Comparison of ENCODE assay signal across 15 mouse cellular contexts in genomic region chr11:80490831-80491230, GRCm38 (mm10). TPM values are rescaled to one million over a fixed set of nuclear protein-coding genes. Genes with fewer than 3 reads are reported as not detected.
DNase-seq lines count a peak whose midpoint lies in the region; ATAC-seq and TF ChIP-seq lines count a peak whose summit lies in the region.
"Had no signal": no experiment of that assay in that cellular context is flagged by ENCODE, and none has a peak within 500 bp of the region (broad histone marks: within the 10 kb centered on the region; RNA-seq: fewer than 3 reads in every experiment).

No protein-coding gene starts in this region.

- H3K4me2 ChIP-seq in heart, embryonic 16.5 days (ENCODE audit: low read depth, low read length) = no peak overlapping the region
- H3K4me2 ChIP-seq in lung, embryonic 15.5 days = no peak overlapping the region
- no peak overlapping the region for H3K4me2 ChIP-seq in stomach, embryonic 16.5 days (ENCODE audit: low read depth, low read length)
- H3K4me2 ChIP-seq: embryonic facial prominence, embryonic 15.5 days; forebrain, embryonic 15.5 days; hindbrain, embryonic 15.5 days; liver, embryonic 11.5 days; midbrain, embryonic 15.5 days had no signal

- 53% methylated on average over 10 of the region's 10 CpGs for WGBS in heart, embryonic 16.5 days
- 65% methylated on average over 10 of the region's 10 CpGs for WGBS in lung, embryonic 15.5 days
- WGBS in lung, adult 2 months = 69% methylated on average over 10 of the region's 10 CpGs
- WGBS in stomach, embryonic 16.5 days = 70% methylated on average over 10 of the region's 10 CpGs

- no peaks in the 10 kb centered on the region for H3K27me3 ChIP-seq in heart, embryonic 16.5 days (ENCODE audit: control insufficient read depth, insufficient read depth, low read length)
- no peaks in the 10 kb centered on the region for H3K27me3 ChIP-seq in lung, embryonic 15.5 days
- H3K27me3 ChIP-seq in stomach, embryonic 16.5 days (ENCODE audit: control insufficient read depth, insufficient read depth, low read length) = no peaks in the 10 kb centered on the region
- H3K27me3 ChIP-seq: embryonic facial prominence, embryonic 15.5 days; forebrain, embryonic 15.5 days; hindbrain, embryonic 15.5 days; midbrain, embryonic 15.5 days had no signal

- no peak overlapping the region for H3K9ac ChIP-seq in heart, embryonic 16.5 days (ENCODE audit: low read length)
- no peak overlapping the region for H3K9ac ChIP-seq in lung, embryonic 15.5 days
- no peak overlapping the region for H3K9ac ChIP-seq in stomach, embryonic 16.5 days (ENCODE audit: low read length)
- H3K9ac ChIP-seq: embryonic facial prominence, embryonic 15.5 days; forebrain, embryonic 15.5 days; hindbrain, embryonic 15.5 days; midbrain, embryonic 15.5 days had no signal

- H3K36me3 ChIP-seq in heart, embryonic 16.5 days (ENCODE audit: control insufficient read depth, insufficient read depth) = no peaks in the 10 kb centered on the region
- H3K36me3 ChIP-seq in lung, embryonic 15.5 days = no peaks in the 10 kb centered on the region
- H3K36me3 ChIP-seq in stomach, embryonic 16.5 days (ENCODE audit: control insufficient read depth, insufficient read depth, low read length) = no peaks in the 10 kb centered on the region
- H3K36me3 ChIP-seq: embryonic facial prominence, embryonic 15.5 days; forebrain, embryonic 15.5 days; hindbrain, embryonic 15.5 days; midbrain, embryonic 15.5 days had no signal

- DNase-seq in heart, postnatal 14 days = no peak
- DNase-seq in lung, adult 2 months = no peak
- no peak for DNase-seq in embryo, embryonic 9.5 days (ENCODE audit: extremely low spot score)
- DNase-seq: adrenal gland, adult 2 months; cerebellum, adult 2 months had no signal

- intact Hi-C loops in heart, postnatal 14 days (cut with DNase I) = no loop called here

- TF ChIP-seq CTCF in lung, adult 2 months (IDR thresholded peaks at IDR 0.05; ENCODE audit: insufficient read depth, low read length) = no peak

- H3K4me3 ChIP-seq in heart, embryonic 16.5 days (ENCODE audit: low read length) = no peak overlapping the region
- no peak overlapping the region for H3K4me3 ChIP-seq in lung, embryonic 15.5 days
- no peak overlapping the region for H3K4me3 ChIP-seq in lung, adult 2 months (replicated peaks; ENCODE audit: extremely low read depth, low read depth, low read length)
- H3K4me3 ChIP-seq in stomach, embryonic 16.5 days (replicated peaks; ENCODE audit: low read length) = no peak overlapping the region
- H3K4me3 ChIP-seq: embryonic facial prominence, embryonic 15.5 days; forebrain, embryonic 15.5 days; hindbrain, embryonic 15.5 days; midbrain, embryonic 15.5 days had no signal

- no peak overlapping the region for H3K27ac ChIP-seq in heart, embryonic 16.5 days (ENCODE audit: low read length)
- H3K27ac ChIP-seq in lung, embryonic 15.5 days = no peak overlapping the region
- no peak overlapping the region for H3K27ac ChIP-seq in stomach, embryonic 16.5 days (ENCODE audit: low read length)
- H3K27ac ChIP-seq: forebrain, embryonic 15.5 days; hindbrain, embryonic 15.5 days; kidney, postnatal 0 days; midbrain, embryonic 15.5 days had no signal

- ATAC-seq in heart, embryonic 16.5 days (replicated peaks; ENCODE audit: extremely low read depth, insufficient read depth, low FRiP score) = peak; percentile 73
- ATAC-seq in lung, embryonic 15.5 days (ENCODE audit: borderline replicate concordance, extremely low read depth, low FRiP score, low TSS enrichment) = peak; percentile 37; the same call in 1 of the 2 replicates
- 0 out of 2 replicates have a peak, but pooled peaks have one; percentile 39 for ATAC-seq in erythroid progenitor cell, adult 5-6 weeks (replicated peaks; ENCODE audit: low FRiP score, poor library complexity, severe bottlenecking)
- peak; percentile 32; the same call in 1 of the 2 replicates for ATAC-seq in stomach, embryonic 16.5 days (ENCODE audit: insufficient read depth, low FRiP score)
- ATAC-seq: forebrain, embryonic 15.5 days; midbrain, embryonic 15.5 days had no signal

- peaks cover 25% of the 10 kb centered on the region for H3K4me1 ChIP-seq in heart, embryonic 16.5 days (ENCODE audit: control insufficient read depth, insufficient read depth, low read length)
- peaks cover 29% of the 10 kb centered on the region for H3K4me1 ChIP-seq in lung, embryonic 15.5 days
- no peaks in the 10 kb centered on the region for H3K4me1 ChIP-seq in lung, adult 2 months (ENCODE audit: control insufficient read depth, insufficient read depth, low read length)
- no peaks in the 10 kb centered on the region for H3K4me1 ChIP-seq in stomach, embryonic 16.5 days (ENCODE audit: control insufficient read depth, insufficient read depth, low read length)

- no peak for TF ChIP-seq POLR2A in lung, adult 2 months (IDR thresholded peaks at IDR 0.05; ENCODE audit: borderline replicate concordance, extremely low read depth, low read depth, low read length)

- H3K9me3 ChIP-seq in heart, embryonic 16.5 days (replicated peaks; ENCODE audit: control insufficient read depth, low read length) = no peaks in the 10 kb centered on the region
- no peaks in the 10 kb centered on the region for H3K9me3 ChIP-seq in lung, embryonic 15.5 days
- no peaks in the 10 kb centered on the region for H3K9me3 ChIP-seq in stomach, embryonic 16.5 days (replicated peaks; ENCODE audit: control insufficient read depth, low read length)
- H3K9me3 ChIP-seq: embryonic facial prominence, embryonic 15.5 days; forebrain, embryonic 15.5 days; hindbrain, embryonic 15.5 days; midbrain, embryonic 15.5 days had no signal

RNA-seq across cellular contexts. Expression of gene Cdk5r1, which starts 14.0 kb away (rescaled TPM):
- 0.30 and 0.55 TPM in 2 replicates for polyA plus RNA-seq in heart, embryonic 16.5 days (2015; fragmentation: Nextera tagmentation; extraction: Ambion mirVana)
- total RNA-seq in heart, postnatal 14 days (2021) = 1 to 10 TPM in 1 of 2 experiments, under 1 TPM in 1; 0.98 to 1.1 TPM
- 0.81 and 1.2 TPM in 2 replicates for polyA plus RNA-seq in lung, embryonic 15.5 days (2015; fragmentation: Nextera tagmentation; extraction: Ambion mirVana)
- polyA plus RNA-seq in lung, adult 2 months (2012; rRNA removed) = 1.2 and 1.5 TPM in 2 replicates
- 2.5 and 5.4 TPM in 2 replicates for total RNA-seq in erythroid progenitor cell, adult 5-6 weeks (2015; ENCODE audit: low replicate concordance)
- 2.0 and 2.1 TPM in 2 replicates for total RNA-seq in erythroid progenitor cell, adult 5-6 weeks (2017; ENCODE audit: low replicate concordance)
- polyA plus RNA-seq in stomach, embryonic 16.5 days (2015; fragmentation: Nextera tagmentation; extraction: Ambion mirVana) = 0.97 and 1.3 TPM in 2 replicates
